Mouse (Mus musculus): ENCODE results near the gene Etl4. TPM values are rescaled to one million over a fixed set of nuclear protein-coding genes. Genes with fewer than 3 reads are reported as not detected.
A peak's percentile ranks its signal among the peaks of the same experiment; 100 is the strongest.

The Etl4 gene
- polyA plus RNA-seq, 1 experiment from 2014 or later = 12.4 TPM

DNA sequence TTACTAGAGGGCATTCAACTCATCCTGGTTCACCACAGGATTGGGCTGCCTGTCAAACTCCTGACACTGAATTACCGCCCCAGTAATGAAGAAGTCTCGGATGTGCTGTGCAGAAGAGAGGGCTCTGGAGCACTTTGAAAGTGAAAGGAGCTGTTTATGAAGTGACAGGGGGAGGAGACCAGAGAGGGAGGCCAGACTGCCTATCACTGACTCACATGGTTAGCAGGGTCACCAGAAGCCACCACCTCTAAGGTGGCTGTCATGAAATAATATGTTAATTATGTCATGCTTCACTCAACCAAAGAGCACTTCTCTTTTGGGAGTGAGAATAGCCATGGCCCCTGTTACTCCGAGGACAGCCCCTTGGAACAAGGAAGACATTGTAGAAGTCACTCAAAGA lies 825.9 kb downstream of the Etl4 start:
- 73% methylated on average over 3 of the region's 3 CpGs for WGBS
- TF ChIP-seq EP300 (optimal IDR thresholded peaks at IDR 0.05) = no peak
- no peak for TF ChIP-seq CTCF (IDR thresholded peaks at IDR 0.05; ENCODE audit: low read depth)
- H3K27ac ChIP-seq (replicated peaks) = peak overlapping the region; percentile 91; the same call in 1 of the 2 replicates
- no peak overlapping the region for H3K4me2 ChIP-seq (replicated peaks; ENCODE audit: low read depth)
- H3K4me1 ChIP-seq (replicated peaks; ENCODE audit: control insufficient read depth, insufficient read depth) = no peaks in the 10 kb centered on the region
- H3K9me3 ChIP-seq (ENCODE audit: control insufficient read depth, low read length) = no peaks in the 10 kb centered on the region
- H3K36me3 ChIP-seq (ENCODE audit: control insufficient read depth, insufficient read depth, low read length) = no peaks in the 10 kb centered on the region
- H3K9ac ChIP-seq (ENCODE audit: low read length) = no peak overlapping the region
- DNase-seq (ENCODE audit: low spot score) = no peak
- ATAC-seq (ENCODE audit: low FRiP score, low TSS enrichment) = peak; percentile 51; the same call in 1 of the 2 replicates
- H3K27me3 ChIP-seq (ENCODE audit: control insufficient read depth, insufficient read depth, low read length) = no peaks in the 10 kb centered on the region
- no peak overlapping the region for H3K4me3 ChIP-seq (ENCODE audit: low read depth, low read length)

- no peaks in the 10 kb centered on the region for H3K4me1 ChIP-seq (replicated peaks; ENCODE audit: control insufficient read depth, insufficient read depth)
- H3K27me3 ChIP-seq (ENCODE audit: control insufficient read depth, insufficient read depth, low read length) = no peaks in the 10 kb centered on the region
- no peaks in the 10 kb centered on the region for H3K36me3 ChIP-seq (ENCODE audit: control insufficient read depth, insufficient read depth, low read length)
- no peaks in the 10 kb centered on the region for H3K9me3 ChIP-seq (ENCODE audit: control insufficient read depth, low read length)
- H3K4me3 ChIP-seq (ENCODE audit: low read depth, low read length) = peak overlapping the region; percentile 18; the same call in 1 of the 2 replicates
- 53% methylated on average over 7 of the region's 7 CpGs for WGBS
- peak overlapping the region; percentile 18; the same call in 1 of the 2 replicates for H3K9ac ChIP-seq (ENCODE audit: low read length)
- no peak for TF ChIP-seq CTCF (IDR thresholded peaks at IDR 0.05; ENCODE audit: low read depth)
- no peak for TF ChIP-seq EP300 (optimal IDR thresholded peaks at IDR 0.05)
- peak overlapping the region; percentile 91 for H3K27ac ChIP-seq (replicated peaks)
- DNase-seq (ENCODE audit: low spot score) (peak; percentile 51), ATAC-seq (ENCODE audit: low FRiP score, low TSS enrichment) (peak; percentile 83)
- H3K4me2 ChIP-seq (replicated peaks; ENCODE audit: low read depth) = peak overlapping the region; percentile 54
These were observed 826.9 kb downstream of the Etl4 start for GRCm38 (mm10) chr2:20736324-20737015.

DNA sequence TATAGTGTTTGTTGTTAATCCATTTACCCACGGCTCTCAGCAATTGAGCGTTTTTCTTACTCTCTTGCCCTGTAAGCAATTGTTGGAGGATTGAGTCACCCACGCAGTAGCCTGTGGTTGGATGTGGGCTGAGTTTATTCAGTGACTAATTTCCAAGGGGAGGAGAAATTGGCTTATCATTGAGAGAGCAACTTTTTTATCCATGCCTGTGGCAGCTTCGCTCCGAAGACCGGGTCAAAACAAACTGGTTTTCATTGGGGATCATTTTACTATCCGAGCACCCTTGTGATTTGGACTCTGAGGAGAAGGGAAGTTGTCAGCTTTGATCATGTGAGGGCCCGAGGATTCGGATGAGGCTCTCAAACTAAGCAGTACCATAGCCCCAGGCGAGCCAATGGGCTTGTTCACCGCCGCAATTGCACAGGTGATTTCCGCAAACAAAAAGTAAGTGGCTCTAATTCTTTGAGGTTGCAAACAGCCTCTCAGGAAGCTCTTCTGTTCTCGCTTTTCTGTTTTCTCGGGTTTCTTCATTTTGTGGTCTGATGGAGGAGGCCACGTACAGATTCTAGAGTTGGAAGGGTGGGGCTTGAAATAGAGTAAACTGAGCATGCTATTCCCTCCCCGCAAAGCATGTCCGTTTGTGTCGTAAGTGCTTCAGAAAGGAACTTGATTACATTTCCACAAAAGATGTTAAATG lies 827.7 kb downstream of the Etl4 start:
- 45% methylated on average over 19 of the region's 19 CpGs for WGBS
- Histone ChIP-seq H3K9me3 (ENCODE audit: control insufficient read depth, low read length) (no peaks in the 10 kb centered on the region), H3K36me3 (ENCODE audit: control insufficient read depth, insufficient read depth, low read length) (no peaks in the 10 kb centered on the region), H3K4me1 (replicated peaks; ENCODE audit: control insufficient read depth, insufficient read depth) (no peaks in the 10 kb centered on the region), H3K27ac (replicated peaks) (peak overlapping the region; percentile 91), H3K9ac (ENCODE audit: low read length) (0 out of 2 replicates have a peak overlapping the region, but pooled peaks have one; percentile 27), H3K4me3 (ENCODE audit: low read depth, low read length) (peak overlapping the region; percentile 27), H3K27me3 (ENCODE audit: control insufficient read depth, insufficient read depth, low read length) (no peaks in the 10 kb centered on the region), H3K4me2 (replicated peaks; ENCODE audit: low read depth) (peak overlapping the region; percentile 54)
- no peak for TF ChIP-seq EP300 (optimal IDR thresholded peaks at IDR 0.05)
- no peak for TF ChIP-seq CTCF (IDR thresholded peaks at IDR 0.05; ENCODE audit: low read depth)
- DNase-seq (ENCODE audit: low spot score) = peak; percentile 65
- ATAC-seq (ENCODE audit: low FRiP score, low TSS enrichment) = peak; percentile 88

GRCm38 (mm10) chr2:20737837-20738236 lies 828.3 kb downstream of the Etl4 start:
- no peak for ATAC-seq (ENCODE audit: low FRiP score, low TSS enrichment)
- Histone ChIP-seq H3K4me2 (replicated peaks; ENCODE audit: low read depth) (peak overlapping the region; percentile 54), H3K4me3 (ENCODE audit: low read depth, low read length) (peak overlapping the region; percentile 27), H3K36me3 (ENCODE audit: control insufficient read depth, insufficient read depth, low read length) (no peaks in the 10 kb centered on the region), H3K27me3 (ENCODE audit: control insufficient read depth, insufficient read depth, low read length) (no peaks in the 10 kb centered on the region), H3K27ac (replicated peaks) (peak overlapping the region; percentile 78; the same call in 1 of the 2 replicates), H3K4me1 (replicated peaks; ENCODE audit: control insufficient read depth, insufficient read depth) (no peaks in the 10 kb centered on the region), H3K9ac (ENCODE audit: low read length) (no peak overlapping the region), H3K9me3 (ENCODE audit: control insufficient read depth, low read length) (no peaks in the 10 kb centered on the region)
- no peak for DNase-seq (ENCODE audit: low spot score)
- WGBS = 43% methylated on average over 4 of the region's 4 CpGs
- TF ChIP-seq EP300 (optimal IDR thresholded peaks at IDR 0.05) (no peak), CTCF (IDR thresholded peaks at IDR 0.05; ENCODE audit: low read depth) (no peak)

DNA sequence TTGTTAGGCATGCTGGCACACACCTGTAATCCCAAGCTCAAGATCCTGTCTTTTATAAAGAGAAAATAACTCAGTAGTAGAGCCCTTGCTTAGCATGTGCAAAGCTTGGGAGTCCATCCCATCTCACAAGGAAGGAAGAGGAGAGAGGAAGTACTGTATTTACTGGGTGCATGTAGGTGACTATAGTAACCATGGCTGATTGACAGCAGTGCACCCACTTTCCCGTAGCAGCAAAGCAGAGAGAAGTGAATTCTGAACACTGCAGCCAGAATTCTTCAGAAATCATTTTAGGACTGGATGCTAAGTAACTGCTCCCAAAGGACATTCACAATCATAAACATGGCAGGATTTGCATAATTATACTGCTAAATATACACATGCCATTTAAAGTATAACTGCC lies 838.1 kb downstream of the Etl4 start:
- no peak overlapping the region for H3K4me3 ChIP-seq (ENCODE audit: low read depth, low read length)
- 44% methylated on average over 1 of the region's 1 CpGs for WGBS
- no peak for DNase-seq (ENCODE audit: low spot score)

More for the DNA sequence above, 838.1 kb downstream of the Etl4 start:
- TF ChIP-seq CTCF (IDR thresholded peaks at IDR 0.05; ENCODE audit: low read depth) = no peak
- no peak for TF ChIP-seq EP300 (optimal IDR thresholded peaks at IDR 0.05)
- no peak overlapping the region for H3K9ac ChIP-seq (ENCODE audit: low read length)
- H3K36me3 ChIP-seq (ENCODE audit: control insufficient read depth, insufficient read depth, low read length) = no peaks in the 10 kb centered on the region
- H3K9me3 ChIP-seq (ENCODE audit: control insufficient read depth, low read length) = no peaks in the 10 kb centered on the region
- H3K27me3 ChIP-seq (ENCODE audit: control insufficient read depth, insufficient read depth, low read length) = no peaks in the 10 kb centered on the region
- peaks cover 2% of the 10 kb centered on the region; the same call in 1 of the 2 replicates for H3K4me1 ChIP-seq (replicated peaks; ENCODE audit: control insufficient read depth, insufficient read depth)
- no peak overlapping the region for H3K4me2 ChIP-seq (replicated peaks; ENCODE audit: low read depth)
- no peak for ATAC-seq (ENCODE audit: low FRiP score, low TSS enrichment)
- no peak overlapping the region for H3K27ac ChIP-seq (replicated peaks)
